Mouse (Mus musculus) neural tube, embryonic 12.5 days (tissue): ENCODE measurements around the gene Mmp2. TPM values are rescaled to one million over a fixed set of nuclear protein-coding genes. Genes with fewer than 3 reads are reported as not detected.

Experiments
- ATAC-seq: fragments of 200-750 bp; cut with Nextera tagmentation; 2 replicates; pipeline ENCODE4 v1.8.0; 2017; ENCODE audit warnings: low read depth, mild to moderate bottlenecking, moderate TSS enrichment, moderate library complexity; ENCODE audit not compliant: low FRiP score
- H3K27ac ChIP-seq: fragments of 300-500 bp; sonication (generic); 2 replicates; pipeline ENCODE4 v1.5.1; 2016
- H3K27me3 ChIP-seq: fragments of 300-500 bp; sonication (generic); replicated peaks from 2 replicates; pipeline ENCODE4 v1.6.1; 2016; ENCODE audit warnings: mild to moderate bottlenecking
- H3K36me3 ChIP-seq: fragments of 300-500 bp; sonication (generic); 2 replicates; pipeline ENCODE4 v1.6.1; 2016; ENCODE audit warnings: mild to moderate bottlenecking
- H3K4me1 ChIP-seq: fragments of 300-500 bp; sonication (generic); 2 replicates; pipeline ENCODE4 v1.6.1; 2016
- H3K4me2 ChIP-seq: fragments of 300-500 bp; sonication (generic); replicated peaks from 2 replicates; pipeline ENCODE4 v1.6.1; 2016; ENCODE audit warnings: mild to moderate bottlenecking
- H3K4me3 ChIP-seq: fragments of 300-500 bp; sonication (generic); 2 replicates; pipeline ENCODE4 v1.5.1; 2016
- H3K9ac ChIP-seq: fragments of 300-500 bp; sonication (generic); 2 replicates; pipeline ENCODE4 v1.6.1; 2016; ENCODE audit warnings: mild to moderate bottlenecking
- H3K9me3 ChIP-seq: fragments of 300-500 bp; sonication (generic); 2 replicates; pipeline ENCODE4 v1.6.1; 2016; ENCODE audit warnings: mild to moderate bottlenecking
- WGBS: fragments of 180-500 bp; shearing (Covaris S2); methylation state at CpG from one replicate; pipeline ENCODE4 v1.1.7; 2016; 5-methylcytosine and 5-hydroxymethylcytosine counted together
- polyA plus RNA-seq: library from polyadenylated mRNA; unstranded; fragments of >200 nt; fragmentation: Nextera tagmentation; extraction: Ambion mirVana; gene quantifications from 2 replicates; pipeline ENCODE4 v1.2.1, GENCODE M21; 2016

The Mmp2 gene
- polyA plus RNA-seq, 1 experiment from 2014 or later, result 58.1 TPM

DNA sequence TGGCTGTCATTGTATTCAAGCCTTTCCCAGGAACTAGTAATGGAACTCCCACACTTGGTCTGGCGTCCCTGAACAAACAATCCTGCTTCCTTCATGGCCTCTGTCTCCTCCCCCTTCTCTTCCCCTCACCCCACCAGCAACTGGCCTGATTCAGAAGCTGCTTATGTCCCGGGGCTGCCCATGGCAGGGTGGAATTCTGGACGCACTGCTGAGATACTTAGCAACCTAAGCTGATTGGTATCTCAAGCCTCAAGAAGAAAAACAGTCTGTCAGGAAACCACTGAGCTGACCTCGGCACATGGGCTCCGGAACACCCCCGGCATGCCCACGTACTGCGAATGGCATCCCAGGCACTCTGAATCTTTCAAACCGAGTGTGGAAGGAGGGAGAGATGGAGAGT is 20.2 kb downstream of the Mmp2 start:
- 50% methylated on average over 9 of the region's 9 CpGs for WGBS
- H3K36me3 ChIP-seq, result peaks cover 4% of the 10 kb centered on the region; the same call in 1 of the 2 replicates
- H3K4me3 ChIP-seq, result no peak overlapping the region
- peaks cover 12% of the 10 kb centered on the region for H3K4me1 ChIP-seq
- H3K9me3 ChIP-seq, result no peaks in the 10 kb centered on the region
- 0 out of 2 replicates have a peak, but pooled peaks have one; percentile 53 for ATAC-seq
- H3K27ac ChIP-seq, result no peak overlapping the region
- no peak overlapping the region for H3K9ac ChIP-seq
- H3K27me3 ChIP-seq, result no peaks in the 10 kb centered on the region
- no peak overlapping the region for H3K4me2 ChIP-seq

DNA sequence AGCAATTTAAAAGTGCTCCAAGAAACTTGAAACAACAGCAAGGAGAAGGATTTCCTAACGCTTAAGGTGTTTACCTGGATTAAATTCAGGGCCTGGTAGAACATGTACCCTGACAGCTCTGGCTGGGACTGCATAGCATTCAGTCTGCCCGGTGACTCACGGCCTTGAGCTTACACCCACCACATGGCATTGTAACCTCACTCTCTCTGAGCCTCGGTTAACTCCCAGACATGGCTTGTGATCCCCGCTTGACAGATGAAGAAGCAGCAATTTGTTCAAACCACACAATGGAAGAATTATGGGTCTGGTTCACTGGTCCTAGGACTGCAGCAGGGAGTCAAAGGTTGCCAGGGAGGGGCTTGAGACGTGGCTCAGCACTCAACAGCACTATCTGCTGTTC is 22.2 kb downstream of the Mmp2 start:
- no peaks in the 10 kb centered on the region for H3K9me3 ChIP-seq
- no peak overlapping the region for H3K27ac ChIP-seq
- no peak for ATAC-seq
- no peak overlapping the region for H3K4me2 ChIP-seq
- H3K36me3 ChIP-seq, result no peaks in the 10 kb centered on the region
- 39% methylated on average over 6 of the region's 6 CpGs for WGBS
- peaks cover 12% of the 10 kb centered on the region for H3K4me1 ChIP-seq
- no peak overlapping the region for H3K4me3 ChIP-seq
- H3K27me3 ChIP-seq, result peaks cover 5% of the 10 kb centered on the region
- no peak overlapping the region for H3K9ac ChIP-seq

DNA sequence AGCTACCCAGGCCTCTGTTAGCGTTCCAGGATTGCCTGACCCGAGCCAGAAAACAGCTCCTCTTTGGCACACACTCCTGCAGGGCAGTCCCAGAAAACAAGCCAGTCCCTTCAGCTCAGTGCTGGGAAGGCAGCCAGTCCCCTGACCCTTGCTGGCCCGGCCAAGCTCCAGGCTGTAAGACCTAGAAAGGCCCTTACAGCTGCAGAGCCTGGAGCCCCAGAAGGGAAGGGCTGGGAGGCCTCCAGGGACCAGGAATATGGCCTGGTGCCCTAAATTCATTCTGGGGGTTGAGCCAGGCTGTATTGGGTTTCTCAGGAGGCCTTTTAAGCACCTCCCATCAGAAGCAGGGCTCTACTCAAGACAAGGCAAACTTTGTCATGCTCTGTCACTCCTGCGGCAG is 23.1 kb downstream of the Mmp2 start:
- H3K36me3 ChIP-seq, result no peaks in the 10 kb centered on the region
- H3K9me3 ChIP-seq, result no peaks in the 10 kb centered on the region
- no peak for ATAC-seq
- H3K27me3 ChIP-seq, result peaks cover 10% of the 10 kb centered on the region
- H3K9ac ChIP-seq, result no peak overlapping the region
- no peak overlapping the region for H3K4me3 ChIP-seq
- peaks cover 12% of the 10 kb centered on the region for H3K4me1 ChIP-seq
- H3K4me2 ChIP-seq, result no peak overlapping the region
- no peak overlapping the region for H3K27ac ChIP-seq
- 72% methylated on average over 4 of the region's 4 CpGs for WGBS

- H3K4me2 ChIP-seq, result no peak overlapping the region
- H3K27me3 ChIP-seq, result peaks cover 18% of the 10 kb centered on the region
- no peak overlapping the region for H3K9ac ChIP-seq
- H3K27ac ChIP-seq, result no peak overlapping the region
- peaks cover 10% of the 10 kb centered on the region for H3K4me1 ChIP-seq
- H3K4me3 ChIP-seq, result no peak overlapping the region
- no peak for ATAC-seq
- no peaks in the 10 kb centered on the region for H3K36me3 ChIP-seq
- WGBS, result 83% methylated on average over 3 of the region's 3 CpGs
- H3K9me3 ChIP-seq, result no peaks in the 10 kb centered on the region
Measured at GRCm38 (mm10) chr8:92851381-92851780, 24.3 kb downstream of the Mmp2 start.

- H3K4me1 ChIP-seq, result no peaks in the 10 kb centered on the region
Measured at GRCm38 (mm10) chr8:92853188-92853983, 26.3 kb downstream of the Mmp2 start.

DNA sequence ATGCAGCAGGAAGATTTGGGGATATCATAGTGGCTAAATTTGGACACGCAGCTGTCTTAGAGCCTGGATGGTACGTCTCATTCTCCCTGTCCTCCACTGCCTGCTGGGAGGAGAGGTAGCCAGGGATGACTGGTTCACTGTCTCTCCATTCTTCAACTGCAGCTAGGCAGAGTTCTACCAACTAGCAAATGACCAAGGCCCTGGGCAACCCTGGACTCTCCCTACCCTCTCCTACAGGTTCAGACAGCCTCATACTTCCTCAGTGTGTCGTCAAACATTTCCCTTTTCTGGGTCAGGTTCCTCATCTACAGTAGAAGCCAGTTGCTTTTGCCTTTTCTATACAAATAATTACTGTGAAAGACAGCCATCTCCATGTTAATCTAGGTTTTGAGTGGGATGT is 27.6 kb downstream of the Mmp2 start:
- H3K4me3 ChIP-seq, result no peak overlapping the region
- H3K36me3 ChIP-seq, result no peaks in the 10 kb centered on the region
- no peaks in the 10 kb centered on the region for H3K9me3 ChIP-seq
- H3K9ac ChIP-seq, result no peak overlapping the region
- H3K27ac ChIP-seq, result no peak overlapping the region
- H3K4me1 ChIP-seq, result no peaks in the 10 kb centered on the region
- no peak for ATAC-seq
- peak overlapping the region; percentile 81 for H3K4me2 ChIP-seq
- WGBS, result 93% methylated on average over 3 of the region's 3 CpGs
- H3K27me3 ChIP-seq, result peaks cover 18% of the 10 kb centered on the region

More at GRCm38 (mm10) chr8:92853188-92853983, 26.3 kb downstream of the Mmp2 start:
- H3K9ac ChIP-seq, result no peak overlapping the region
- H3K36me3 ChIP-seq, result no peaks in the 10 kb centered on the region
- WGBS, result 63% methylated on average over 18 of the region's 18 CpGs
- H3K27ac ChIP-seq, result no peak overlapping the region
- H3K9me3 ChIP-seq, result no peaks in the 10 kb centered on the region
- no peak overlapping the region for H3K4me3 ChIP-seq
- no peak for ATAC-seq
- peaks cover 18% of the 10 kb centered on the region for H3K27me3 ChIP-seq
- H3K4me2 ChIP-seq, result no peak overlapping the region

DNA sequence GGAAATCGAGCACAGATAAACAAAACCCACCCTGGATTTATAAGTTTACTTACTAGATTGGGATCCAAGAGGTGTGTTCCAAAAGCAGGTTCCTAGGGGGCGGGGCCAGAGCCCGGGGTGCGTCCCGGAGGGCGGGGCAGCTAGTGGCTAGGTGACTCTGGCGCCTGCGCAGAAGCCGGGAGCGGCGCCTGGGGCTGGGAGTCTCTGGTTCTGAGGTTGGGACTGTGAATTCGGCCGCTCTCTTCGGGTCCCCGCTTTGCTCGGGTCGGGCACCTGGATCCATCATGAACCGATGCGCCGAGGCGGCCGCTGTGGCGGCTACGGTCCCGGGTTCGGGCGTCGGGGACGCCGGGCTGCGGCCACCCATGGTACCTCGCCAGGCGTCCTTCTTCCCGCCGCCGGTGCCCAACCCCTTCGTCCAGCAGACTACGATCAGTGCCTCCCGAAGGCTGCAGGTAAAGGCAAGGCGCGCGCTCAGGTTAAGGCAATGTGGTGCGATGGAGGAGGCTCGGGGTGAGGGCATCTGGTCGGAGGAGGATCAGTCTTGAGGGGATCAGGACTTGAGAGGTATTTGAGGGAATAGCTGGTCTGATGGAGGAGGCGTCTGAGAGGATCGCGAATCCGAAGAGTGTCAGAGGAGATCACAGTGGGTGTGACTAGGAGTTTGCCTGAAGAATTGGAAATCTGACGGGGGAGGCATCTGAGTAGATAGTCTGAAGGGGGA is 28.2 kb downstream of the Mmp2 start, which contains the start of gene Lpcat2:
TSS of gene Lpcat2 (plus strand) at position 169 of the 724 bp plus-strand sequence.
- Histone ChIP-seq H3K9me3 (no peaks in the 10 kb centered on the region), H3K9ac (peak within 1 kb of the TSS; percentile 64), H3K36me3 (no peaks in the 10 kb centered on the region), H3K4me1 (no peaks in the 10 kb centered on the region), H3K4me2 (peak within 1 kb of the TSS; percentile 81), H3K27ac (no peak within 1 kb of the TSS), H3K4me3 (peak within 1 kb of the TSS; percentile 54), H3K27me3 (peaks cover 18% of the 10 kb centered on the region)
- peak; percentile 80 for ATAC-seq
- WGBS, result under 1% methylated on average over 50 of the region's 50 CpGs

- no peak for ATAC-seq
- Histone ChIP-seq H3K9ac (no peak overlapping the region), H3K4me1 (no peaks in the 10 kb centered on the region), H3K36me3 (no peaks in the 10 kb centered on the region), H3K27me3 (peaks cover 18% of the 10 kb centered on the region), H3K4me3 (peak overlapping the region; percentile 54), H3K27ac (no peak overlapping the region), H3K9me3 (no peaks in the 10 kb centered on the region), H3K4me2 (peak overlapping the region; percentile 81)
- 84% methylated on average over 7 of the region's 7 CpGs for WGBS
Measured at GRCm38 (mm10) chr8:92856273-92856986, 29.3 kb downstream of the Mmp2 start.

GRCm38 (mm10) chr8:92858475-92859182 is 31.5 kb downstream of the Mmp2 start:
- Histone ChIP-seq H3K9me3 (no peaks in the 10 kb centered on the region), H3K9ac (no peak overlapping the region), H3K36me3 (no peaks in the 10 kb centered on the region), H3K27ac (no peak overlapping the region), H3K4me1 (no peaks in the 10 kb centered on the region), H3K4me2 (no peak overlapping the region), H3K4me3 (no peak overlapping the region), H3K27me3 (peaks cover 18% of the 10 kb centered on the region)
- 76% methylated on average over 14 of the region's 14 CpGs for WGBS
- ATAC-seq, result no peak

- Histone ChIP-seq H3K9me3 (no peaks in the 10 kb centered on the region), H3K36me3 (no peaks in the 10 kb centered on the region), H3K4me2 (no peak overlapping the region), H3K9ac (no peak overlapping the region), H3K27me3 (no peaks in the 10 kb centered on the region), H3K4me1 (no peaks in the 10 kb centered on the region), H3K27ac (no peak overlapping the region), H3K4me3 (no peak overlapping the region)
- WGBS, result 100% methylated on average over 1 of the region's 1 CpGs
- ATAC-seq, result no peak
Measured at GRCm38 (mm10) chr8:92861977-92862376, 34.9 kb downstream of the Mmp2 start.

- ATAC-seq, result no peak
- WGBS, result 10% methylated on average over 7 of the region's 7 CpGs
- Histone ChIP-seq H3K36me3 (no peaks in the 10 kb centered on the region), H3K9ac (no peak overlapping the region), H3K27ac (no peak overlapping the region), H3K4me2 (no peak overlapping the region), H3K9me3 (no peaks in the 10 kb centered on the region), H3K4me1 (0 out of 2 replicates have a peak, but pooled peaks cover 4% of the 10 kb centered on the region), H3K4me3 (no peak overlapping the region), H3K27me3 (no peaks in the 10 kb centered on the region)
Measured at GRCm38 (mm10) chr8:92870281-92870680, 43.2 kb downstream of the Mmp2 start.
